Mouse (Mus musculus): Measurements from ENCODE around the gene Sppl3. TPM values are rescaled to one million over a fixed set of nuclear protein-coding genes. Genes with fewer than 3 reads are reported as not detected.

Sppl3 gene
- total RNA-seq (2021), result 10 to 100 TPM; 84.8 to 85.4 TPM
- long read RNA-seq, experiment 1, transcript Sppl3-201 (11 exons, 3,204 nt), result major isoform, 147 of 174 reads
- long read RNA-seq, experiment 1, partial matches to known transcripts, result 7 of 174 reads
- long read RNA-seq, experiment 1, other reads (novel, unspliced or antisense), result 20 of 174 reads
- long read RNA-seq, experiment 2, transcript Sppl3-201 (11 exons, 3,204 nt), result major isoform, 130 of 141 reads
- long read RNA-seq, experiment 2, partial matches to known transcripts, result 7 of 141 reads
- long read RNA-seq, experiment 2, other reads (novel, unspliced or antisense), result 4 of 141 reads

DNA sequence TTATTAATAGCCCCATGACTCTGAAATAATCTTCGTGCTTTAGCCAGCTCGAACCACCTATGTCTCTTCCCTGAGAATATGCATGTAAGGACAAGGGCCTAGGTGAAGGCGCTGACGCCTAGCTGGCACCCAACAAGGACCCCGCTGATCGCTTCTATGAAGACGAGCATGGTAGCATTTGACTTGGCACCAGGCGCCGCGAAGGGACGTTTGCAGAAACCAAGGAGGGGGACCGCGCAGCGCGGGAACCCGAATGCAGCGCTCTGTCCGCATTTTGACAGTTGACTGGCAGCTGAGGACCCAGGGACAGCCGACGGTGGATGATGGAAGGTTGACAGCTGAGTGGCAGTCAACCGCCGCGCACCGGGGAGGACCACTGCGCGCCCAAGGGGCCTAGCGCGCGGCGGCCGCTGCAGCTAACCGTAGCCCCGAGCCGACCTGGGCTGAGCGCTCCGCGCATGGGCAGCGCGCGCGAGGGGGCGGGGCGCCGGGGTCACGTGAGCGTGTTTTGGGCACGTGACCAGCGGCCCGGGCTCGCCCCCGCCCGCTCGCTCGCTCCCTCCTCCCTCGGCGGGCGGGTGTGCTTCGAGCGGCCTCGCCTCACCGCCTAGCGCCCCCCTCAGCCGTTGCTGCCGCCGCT is at the start of gene Sppl3:
TSS of gene Sppl3 (plus strand) at position 561 of the 640 bp plus-strand sequence.
- peak; percentile 92 to 96 for DNase-seq (ENCODE audit: low spot score in 2 of 2)

DNA sequence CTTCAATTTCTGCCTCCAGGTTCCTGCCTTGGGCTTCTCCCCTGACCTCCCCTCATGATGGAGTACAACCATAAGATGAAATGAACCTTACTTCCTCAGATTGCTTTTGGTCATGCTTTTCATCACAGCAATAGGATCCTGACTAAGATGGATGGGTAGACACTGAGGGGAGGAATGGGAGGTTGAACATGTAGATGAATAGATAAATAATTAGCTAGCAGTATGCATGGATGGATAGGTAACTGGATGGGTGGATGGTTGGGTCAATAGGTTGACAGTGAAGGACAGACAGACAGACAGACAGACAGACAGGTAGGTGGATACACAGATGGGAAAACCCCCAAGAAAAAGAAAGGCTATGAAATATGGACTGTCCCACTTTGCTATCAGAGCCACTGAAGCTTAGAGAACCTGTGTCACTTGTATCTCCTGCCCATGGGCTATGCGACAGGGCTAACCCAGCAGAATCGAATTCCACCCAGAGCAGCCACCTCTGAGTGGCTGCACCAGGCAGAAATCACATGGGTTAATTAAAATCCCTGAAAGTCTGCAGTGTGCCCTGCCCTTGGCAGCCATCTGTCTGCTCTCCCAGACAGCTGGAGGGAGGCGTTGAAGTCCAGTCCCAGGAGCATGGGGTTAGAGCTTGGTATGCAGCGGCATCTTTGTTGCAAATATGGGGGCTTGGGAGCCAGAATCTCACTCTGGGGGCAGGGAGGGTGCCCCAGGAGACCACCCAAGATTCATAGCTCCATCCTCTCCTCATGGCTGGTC is 49.2 kb upstream of the Sppl3 start:
- no peak for DNase-seq (ENCODE audit: low spot score in 2 of 2)

DNA sequence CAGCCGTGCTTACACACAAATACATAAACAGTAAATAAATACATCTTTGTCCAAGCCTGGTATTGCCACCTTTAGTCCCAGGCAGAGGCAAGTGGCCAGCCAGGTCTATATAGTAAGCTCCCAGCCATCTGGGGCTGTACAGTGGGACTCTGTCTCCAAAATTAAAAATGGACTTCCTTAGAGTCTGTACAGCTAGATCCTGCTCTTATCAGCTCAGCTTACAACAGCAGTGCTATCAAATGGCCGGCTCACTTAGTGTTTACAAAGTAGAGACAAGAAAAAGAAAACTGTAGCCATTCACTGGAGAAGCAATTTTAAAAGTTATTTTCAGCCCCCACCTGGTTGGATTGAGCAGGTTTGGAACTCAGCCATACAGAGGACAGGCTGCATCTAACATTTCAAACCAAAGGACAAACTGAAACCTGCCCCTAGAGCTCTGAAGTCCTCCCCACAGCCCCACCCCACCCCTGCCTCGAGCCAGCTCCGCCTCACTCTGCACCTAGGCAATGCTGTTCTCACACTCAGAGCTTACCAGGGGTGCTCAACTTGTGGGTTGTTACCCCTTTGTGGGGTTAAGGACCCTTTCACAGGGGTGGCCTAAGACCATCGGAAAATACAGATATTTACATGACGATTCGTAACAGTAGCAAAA is 46.5 kb upstream of the Sppl3 start:
- no peak for DNase-seq (ENCODE audit: low spot score in 2 of 2)

DNA sequence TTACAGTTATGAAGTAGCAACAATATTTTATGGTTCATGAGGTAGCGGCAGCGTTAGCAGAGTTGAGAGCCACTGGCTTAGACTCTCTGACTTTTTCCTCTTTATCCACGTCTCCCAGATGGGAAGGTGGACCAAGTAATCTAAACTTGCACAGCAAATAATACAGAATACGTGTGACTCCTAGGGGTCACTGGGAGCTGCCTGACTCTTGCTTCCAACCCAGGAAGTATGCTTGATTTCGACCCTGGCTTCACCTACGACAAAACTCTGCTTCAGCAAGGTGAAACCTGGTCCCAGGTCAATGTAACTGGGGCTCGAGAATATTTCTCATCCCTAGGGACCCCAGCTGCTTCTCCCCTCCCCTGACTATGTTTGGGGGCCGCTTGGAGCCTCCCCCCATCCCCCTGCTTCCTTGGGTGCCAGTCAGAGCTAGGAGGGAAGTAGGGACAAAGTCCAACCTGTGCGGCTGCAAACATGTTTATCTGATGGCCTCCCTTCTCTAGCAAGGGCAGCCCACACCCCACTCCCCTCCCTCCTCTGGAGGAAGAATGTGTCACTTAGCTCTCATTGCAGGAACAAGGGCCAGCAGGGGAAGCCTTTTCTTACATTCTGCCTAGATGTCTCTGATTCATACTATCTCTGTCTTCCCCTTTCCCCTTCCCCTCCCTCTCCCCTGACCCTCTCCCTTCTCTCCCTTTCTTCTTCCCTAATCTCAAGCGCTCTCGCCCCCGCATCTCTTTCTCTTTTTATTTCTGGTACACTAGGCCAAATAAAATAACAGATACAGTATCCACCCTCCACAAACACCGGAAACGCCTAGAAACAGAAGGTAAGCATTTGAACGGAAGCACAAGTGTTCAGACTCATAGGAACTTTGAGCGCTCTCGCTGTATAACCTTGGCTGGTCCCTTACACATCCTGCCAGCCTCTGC is 45.7 kb upstream of the Sppl3 start:
- no peak for DNase-seq (ENCODE audit: low spot score in 2 of 2)

DNA sequence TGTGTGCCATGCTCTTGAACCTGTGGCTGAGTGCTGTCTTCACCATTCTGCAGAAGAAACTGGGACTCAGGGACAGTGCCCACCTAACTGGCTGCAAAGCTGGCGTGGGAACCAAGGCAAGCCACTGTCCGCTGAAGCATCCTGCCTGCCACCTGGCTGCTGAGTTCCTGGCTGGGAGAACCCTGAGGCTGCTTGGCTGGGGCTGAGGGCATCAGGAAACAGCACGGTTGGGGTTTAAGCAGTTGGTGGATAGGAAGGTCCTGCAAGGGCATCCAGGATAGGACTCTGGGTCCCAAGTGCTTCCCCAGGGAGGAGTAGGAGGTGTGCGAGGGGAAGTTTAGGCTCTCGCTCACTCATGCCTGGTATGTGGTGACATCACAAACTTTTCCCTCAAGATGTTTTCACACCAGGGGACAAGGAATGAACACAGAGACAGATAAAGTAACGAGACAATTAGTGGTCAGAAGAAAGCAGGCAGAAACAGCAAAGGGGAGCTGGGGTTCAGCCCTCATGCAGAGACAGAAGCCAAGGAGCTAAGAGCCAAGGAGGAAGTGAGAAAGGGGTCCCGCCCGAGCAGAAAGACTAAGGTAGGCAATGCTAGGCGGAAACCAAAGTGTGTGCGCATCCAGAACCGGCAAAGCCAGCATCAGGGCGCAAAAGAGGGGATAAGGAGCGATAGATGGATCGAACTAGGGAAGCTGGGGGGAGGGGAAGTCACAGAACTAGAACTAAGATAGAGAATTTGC is 43.2 kb upstream of the Sppl3 start:
- DNase-seq (ENCODE audit: low spot score in 2 of 2), result no peak

DNA sequence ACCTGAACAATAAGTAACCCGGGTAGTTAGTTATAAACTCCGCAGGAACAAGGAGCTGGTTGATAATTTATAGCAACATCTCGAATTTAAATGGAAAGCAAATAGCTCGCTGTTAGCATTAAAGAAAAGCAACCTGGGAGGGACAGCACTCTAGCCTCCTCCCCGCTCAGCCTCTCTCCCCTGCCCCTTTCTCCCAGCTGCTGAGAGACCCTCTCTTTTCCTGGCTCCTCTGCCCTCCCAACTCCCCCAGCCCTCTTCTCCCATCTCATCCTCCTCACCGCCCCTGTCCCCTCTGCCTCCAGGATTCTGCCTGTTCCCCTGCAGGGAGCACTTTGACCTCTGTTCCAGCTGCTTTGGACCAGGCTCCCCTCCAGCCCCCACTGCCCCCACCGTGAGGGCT is 42.3 kb upstream of the Sppl3 start:
- DNase-seq (ENCODE audit: low spot score in 2 of 2), result no peak

DNA sequence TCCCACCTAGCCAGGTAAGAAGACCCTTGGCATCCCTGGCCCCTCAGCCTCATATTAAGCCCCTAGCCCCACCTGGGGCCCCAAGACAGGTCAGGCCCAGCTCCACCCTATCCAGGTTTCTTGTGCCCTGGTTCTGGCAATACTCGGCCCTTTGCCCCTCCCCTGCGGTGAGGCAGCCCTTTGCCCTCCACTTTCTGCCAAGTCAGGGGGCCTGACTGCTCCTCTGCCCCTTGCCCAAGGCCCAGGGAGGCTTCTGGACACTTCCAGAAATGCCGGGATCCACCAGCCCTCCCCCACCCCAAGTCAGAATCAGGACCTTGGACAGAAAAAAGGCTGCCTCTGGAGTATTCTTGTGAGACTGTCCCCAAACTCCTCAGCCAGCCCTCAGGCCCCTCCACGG is 41.9 kb upstream of the Sppl3 start:
- no peak for DNase-seq (ENCODE audit: low spot score in 2 of 2)

DNA sequence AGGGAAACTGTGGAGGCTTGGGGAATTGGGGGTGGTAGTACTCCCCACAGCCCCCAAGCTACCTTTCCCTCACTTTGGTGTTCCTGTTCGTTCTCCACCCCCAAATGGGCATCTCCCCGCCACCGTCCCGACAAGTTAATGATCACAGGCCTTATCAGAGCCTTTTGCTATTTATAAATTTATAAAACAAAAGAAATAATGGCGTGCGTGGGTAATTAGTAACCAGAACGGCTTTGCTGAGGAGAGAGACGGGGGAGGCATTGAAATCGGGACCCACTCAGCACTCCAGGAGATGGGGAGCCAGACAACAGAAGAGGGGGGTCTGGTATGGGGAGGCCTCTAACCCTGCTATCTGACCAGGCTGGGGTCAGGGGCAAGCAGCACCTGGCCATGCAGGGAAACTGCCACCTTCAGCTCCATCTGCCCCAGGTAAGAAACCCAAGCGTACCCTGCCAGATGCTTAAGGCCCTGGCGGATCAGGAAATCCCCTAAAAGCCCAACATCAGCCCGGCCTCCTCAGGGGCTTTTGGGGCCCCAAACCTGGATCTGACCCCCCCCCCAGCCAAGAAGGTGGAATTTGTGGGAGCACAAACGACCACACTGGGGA is 41.2 kb upstream of the Sppl3 start:
- DNase-seq (ENCODE audit: low spot score in 2 of 2), result no peak

DNA sequence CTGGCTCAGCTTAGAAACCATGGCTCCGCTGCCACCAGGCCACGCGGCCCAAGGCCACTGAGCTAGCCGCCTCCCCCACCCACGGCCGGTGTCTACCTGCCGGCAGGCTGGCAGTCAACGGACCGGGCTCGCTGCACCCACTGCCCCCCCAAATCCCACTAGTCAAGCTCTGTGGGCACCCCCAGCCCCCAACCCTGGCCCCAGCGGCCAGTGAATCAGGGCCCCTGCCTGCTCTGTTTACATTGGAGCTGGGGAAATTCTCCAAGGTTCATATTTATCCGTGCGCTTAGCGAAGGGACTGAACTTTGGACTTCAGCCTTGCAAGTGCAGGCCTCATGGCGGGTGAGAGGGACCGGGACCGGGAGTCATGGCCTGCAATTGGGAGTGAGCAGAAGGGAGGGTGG is 40.1 kb upstream of the Sppl3 start, which contains the start of gene Hnf1a:
TSS of gene Hnf1a (minus strand) at position 271 of the 404 bp plus-strand sequence.
- DNase-seq (ENCODE audit: low spot score in 2 of 2), result no peak

DNA sequence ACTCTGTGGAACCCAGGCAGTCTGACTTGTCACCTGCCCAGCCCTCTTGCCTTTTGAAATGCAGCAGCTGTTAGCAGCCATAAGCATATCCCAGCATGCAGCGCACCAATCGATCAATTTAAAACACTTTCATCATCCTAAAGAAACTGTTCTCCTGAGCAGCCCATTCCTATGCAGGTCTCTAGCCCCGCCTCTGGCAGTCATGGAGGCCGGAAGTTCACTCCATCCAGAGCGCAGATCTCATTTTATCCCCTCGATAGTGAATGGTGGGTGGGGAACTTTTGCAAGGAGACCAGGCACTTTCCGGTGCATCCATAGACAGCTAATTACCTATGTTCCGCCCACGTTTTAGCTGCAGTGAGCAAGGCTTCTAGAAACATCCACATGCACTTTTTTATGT is 38.7 kb upstream of the Sppl3 start:
- no peak for DNase-seq (ENCODE audit: low spot score in 2 of 2)

DNA sequence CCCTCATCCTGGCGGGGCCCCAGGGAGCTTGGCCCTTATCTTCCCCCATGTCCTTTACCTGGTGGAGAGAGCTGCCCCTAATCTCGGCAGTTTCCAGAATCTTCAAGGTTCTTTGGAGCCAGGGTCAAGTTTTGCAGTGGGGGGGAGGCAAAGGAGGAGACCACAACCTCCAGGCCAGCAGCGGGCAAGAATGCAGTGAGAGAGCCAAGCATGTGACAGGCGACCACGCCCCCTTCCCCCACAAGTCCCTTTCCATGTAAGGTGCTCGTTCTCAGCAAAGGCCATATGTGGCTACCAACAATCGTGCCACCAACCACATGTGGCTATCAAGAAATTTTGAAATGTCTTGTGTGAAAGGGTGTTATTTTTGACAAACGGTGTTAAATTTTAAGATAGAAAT is 37.8 kb upstream of the Sppl3 start:
- DNase-seq (ENCODE audit: low spot score in 2 of 2), result no peak

DNA sequence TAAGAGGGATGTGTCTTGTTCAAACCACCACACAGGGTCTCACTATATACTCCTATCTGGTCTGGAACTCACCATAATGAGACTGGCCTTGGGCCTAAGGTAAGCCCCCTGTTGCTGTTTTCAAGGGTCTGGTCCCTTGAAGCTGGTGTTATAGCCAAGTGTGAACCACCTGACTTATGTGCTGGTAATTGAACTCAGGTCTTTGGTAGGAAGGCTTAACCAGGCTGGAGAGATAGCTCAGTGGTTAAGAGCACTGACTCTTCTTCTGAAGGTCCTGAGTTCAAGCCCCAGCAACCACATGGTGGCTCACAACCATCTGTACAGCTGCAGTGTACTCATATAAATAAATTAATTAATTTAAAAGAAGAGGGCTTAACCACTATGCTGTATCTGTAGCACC is 34.0 kb upstream of the Sppl3 start:
- DNase-seq (ENCODE audit: low spot score in 2 of 2), result no peak

DNA sequence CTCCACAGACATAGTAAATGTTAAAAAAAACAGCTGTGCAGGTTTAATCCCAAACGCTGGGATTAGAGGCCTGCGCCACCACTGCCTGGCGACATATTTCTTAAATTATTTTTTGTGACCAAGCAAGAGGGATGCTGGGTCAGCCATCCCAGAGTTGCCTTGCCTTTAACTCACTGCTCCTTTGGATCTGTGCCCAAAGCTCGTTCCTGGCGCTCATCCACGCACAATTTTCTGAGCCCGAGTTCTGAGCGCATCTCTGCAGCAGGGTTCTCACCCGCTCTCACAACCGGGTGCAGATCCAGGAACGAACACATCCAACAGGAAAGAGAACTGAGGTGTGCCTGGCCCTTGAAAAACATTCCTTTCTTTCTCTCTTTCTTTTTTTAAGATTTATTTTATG is 32.5 kb upstream of the Sppl3 start:
- DNase-seq (ENCODE audit: low spot score in 2 of 2), result peak in 1 of 2 experiments; percentile 18

DNA sequence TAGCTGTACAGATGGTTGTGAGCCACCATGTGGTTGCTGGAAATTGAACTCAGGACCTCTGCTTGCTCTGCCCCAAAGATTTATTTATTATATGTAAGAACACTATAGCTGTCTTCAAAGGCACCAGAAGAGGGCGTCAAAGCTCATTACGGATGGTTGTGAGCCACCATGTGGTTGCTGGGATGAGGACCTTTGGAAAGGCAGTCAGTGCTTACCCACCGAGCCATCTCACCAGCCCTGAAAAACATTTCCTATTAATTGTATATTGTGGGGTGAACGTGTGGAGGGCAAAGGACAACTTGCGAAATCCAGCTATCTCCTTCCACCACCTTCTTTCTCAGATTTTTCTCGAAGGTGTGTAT is 32.1 kb upstream of the Sppl3 start:
- DNase-seq (ENCODE audit: low spot score in 2 of 2), result peak in 1 of 2 experiments; percentile 25

DNA sequence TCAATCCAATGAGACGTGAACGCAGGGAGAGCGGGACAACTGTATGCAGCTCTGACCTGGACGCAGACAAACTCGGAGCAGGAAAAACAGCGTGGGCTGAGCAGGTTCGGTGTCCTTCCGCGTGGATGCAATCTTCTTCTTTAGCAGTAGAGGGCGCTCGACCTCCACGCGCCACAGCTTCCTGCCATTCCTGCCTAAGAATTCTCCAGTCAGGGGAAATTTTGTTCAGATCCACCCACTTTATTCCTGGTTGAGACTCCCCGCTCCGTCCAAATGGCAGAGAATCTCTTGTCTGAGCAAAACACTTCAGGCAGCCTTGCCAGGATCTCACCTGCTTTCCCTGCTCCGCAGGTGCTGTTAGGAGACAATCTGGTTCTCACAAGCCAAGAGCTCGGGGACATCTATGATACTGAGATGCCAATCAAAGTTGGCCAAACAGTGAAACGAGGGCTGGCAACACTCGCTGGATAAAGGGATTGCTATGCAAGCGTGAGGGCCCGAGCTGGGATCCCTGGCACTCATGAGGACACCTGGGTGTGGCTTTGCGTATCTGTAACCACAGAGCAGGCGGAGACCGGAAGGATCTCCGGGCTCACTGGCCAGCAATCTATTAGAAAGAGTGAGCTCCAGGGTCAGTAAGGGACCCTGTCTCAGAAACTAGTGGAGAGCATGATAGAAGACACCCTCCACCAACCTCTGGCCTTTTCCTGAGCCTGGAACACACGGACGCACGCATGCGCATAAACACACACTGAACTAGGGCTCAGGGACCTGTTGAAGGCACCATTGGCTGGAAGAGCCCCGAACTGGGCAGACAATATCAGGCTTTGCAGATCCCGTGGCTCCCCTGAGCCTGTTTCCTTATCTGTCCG is 31.5 kb upstream of the Sppl3 start:
- peak; percentile 73 to 83 for DNase-seq (ENCODE audit: low spot score in 2 of 2)

DNA sequence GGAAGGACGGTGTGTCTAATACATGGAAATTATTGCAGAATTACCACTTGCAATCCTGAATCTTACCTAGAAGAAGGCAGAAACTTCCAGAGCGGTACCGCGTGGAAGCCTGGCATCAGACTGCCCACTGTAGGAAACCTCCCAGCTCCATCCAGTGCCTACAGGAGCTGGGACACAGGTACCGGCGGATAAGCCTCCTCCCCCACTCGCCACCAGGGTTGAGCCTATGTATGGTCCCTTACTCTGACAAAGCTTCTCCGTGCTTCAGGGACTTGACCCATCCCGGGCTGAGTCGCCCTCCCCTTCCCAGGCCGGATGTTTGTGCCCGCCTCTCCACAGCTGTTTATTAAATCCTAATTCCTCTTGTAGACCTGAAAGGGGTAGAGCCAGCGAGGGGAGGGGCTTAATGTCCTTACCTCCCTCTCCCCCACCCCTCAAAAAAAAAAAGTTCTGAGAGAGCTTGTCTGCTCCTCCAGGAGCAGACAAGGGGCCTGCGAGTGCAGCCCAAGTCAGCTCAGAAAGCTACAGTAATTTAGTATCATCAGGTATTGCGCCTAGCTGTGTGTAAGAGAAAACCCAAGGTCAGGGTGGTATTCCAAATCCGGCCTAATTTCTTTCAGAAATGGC is 30.7 kb upstream of the Sppl3 start:
- no peak for DNase-seq (ENCODE audit: low spot score in 2 of 2)

DNA sequence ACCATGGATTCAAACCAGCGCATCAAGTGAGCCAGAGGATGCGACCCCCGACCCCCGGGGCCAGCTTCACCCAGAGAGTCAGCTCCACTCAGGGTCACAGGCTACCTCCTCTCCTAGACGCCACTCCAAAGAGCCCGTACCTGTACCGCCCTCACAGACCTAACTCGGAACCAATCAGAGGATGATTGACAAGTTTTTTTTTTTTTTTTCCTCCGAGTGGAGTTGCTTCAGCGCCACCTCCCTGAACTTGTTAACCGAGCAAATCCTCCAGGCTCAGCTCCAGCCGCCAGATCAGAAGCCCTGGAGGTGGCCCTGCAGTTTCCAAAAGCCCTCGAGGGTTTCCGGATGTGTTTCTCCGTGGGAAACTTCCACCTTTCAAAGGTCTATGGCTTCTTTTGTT is 28.9 kb upstream of the Sppl3 start:
- DNase-seq (ENCODE audit: low spot score in 2 of 2), result no peak

DNA sequence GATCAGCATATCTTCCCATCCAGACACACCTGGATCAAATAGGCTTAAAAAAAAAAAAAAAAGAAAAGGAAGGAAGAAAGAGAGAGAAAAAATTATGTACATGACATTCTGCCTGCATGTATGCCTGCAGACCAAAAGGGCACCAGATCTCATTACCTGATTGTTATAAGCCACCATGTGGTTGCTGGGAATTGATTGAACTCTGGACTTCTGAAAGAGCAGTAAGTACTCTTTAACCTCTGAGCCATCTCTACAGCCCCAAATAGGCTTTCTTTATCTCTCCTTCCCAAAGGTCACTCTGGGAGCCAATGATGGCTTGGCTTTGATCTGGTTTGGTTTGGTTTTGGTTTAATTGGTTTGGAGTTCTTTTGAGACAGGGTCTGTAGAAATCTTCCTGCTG is 25.9 kb upstream of the Sppl3 start:
- no peak for DNase-seq (ENCODE audit: low spot score in 2 of 2)

Measured in left cerebral cortex, adult 18-20 months (tissue).